Mouse (Mus musculus): ENCODE results near the gene Syt6.

DNA sequence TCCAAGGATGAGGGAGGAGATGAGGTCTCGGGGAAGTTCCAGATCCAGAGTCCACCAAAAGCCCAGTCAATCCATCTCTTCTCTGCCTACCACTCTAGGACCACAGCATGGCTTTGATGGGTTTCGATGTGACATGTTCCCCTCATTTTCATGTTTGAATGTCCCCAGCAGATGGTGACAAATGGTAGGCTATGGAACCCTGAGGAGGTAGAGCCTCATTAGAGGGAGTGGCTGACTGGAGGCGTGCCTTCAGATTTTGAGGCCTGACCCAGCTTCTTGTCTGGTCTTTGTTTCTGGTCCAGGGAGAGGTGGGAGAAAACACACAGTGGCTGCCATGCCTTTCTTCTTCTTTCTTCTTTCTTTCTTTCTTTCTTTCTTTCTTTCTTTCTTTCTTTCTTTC lies 115.5 kb downstream of the Syt6 start:
- TF ChIP-seq CTCF (IDR thresholded peaks at IDR 0.05; ENCODE audit: borderline replicate concordance, control insufficient read depth, extremely low read depth, insufficient read depth, low read length, poor library complexity) (no peak), POLR2A (IDR thresholded peaks at IDR 0.05; ENCODE audit: control insufficient read depth, extremely low read depth, insufficient read depth, low read length, poor library complexity) (no peak)
